Mouse (Mus musculus): ENCODE measurements around the gene Cradd. TPM values are rescaled to one million over a fixed set of nuclear protein-coding genes. Genes with fewer than 3 reads are reported as not detected.

Gene Cradd
- polyA plus RNA-seq, 1 experiment: 0.78 TPM

GRCm38 (mm10) chr10:95322076-95323070 lies 1.6 kb downstream of the Cradd start:
- no peaks in the 10 kb centered on the region for H3K27me3 ChIP-seq (ENCODE audit: control insufficient read depth)

GRCm38 (mm10) chr10:95319001-95319400 lies 4.9 kb downstream of the Cradd start:
- H3K4me1 ChIP-seq (ENCODE audit: control insufficient read depth): peaks cover 29% of the 10 kb centered on the region
- H3K27me3 ChIP-seq (ENCODE audit: control insufficient read depth): no peaks in the 10 kb centered on the region
- 0 out of 2 replicates have a peak, but pooled peaks cover 2% of the 10 kb centered on the region for H3K36me3 ChIP-seq (ENCODE audit: control insufficient read depth)
- H3K9me3 ChIP-seq (ENCODE audit: control insufficient read depth, low read length): no peaks in the 10 kb centered on the region
- no peak for TF ChIP-seq TAL1 (IDR thresholded peaks at IDR 0.05; ENCODE audit: low read length)
- no peak for TF ChIP-seq GATA1 (IDR thresholded peaks at IDR 0.05; ENCODE audit: low read length)
- no peak overlapping the region for H3K4me3 ChIP-seq (replicated peaks)

More at GRCm38 (mm10) chr10:95322076-95323070, 1.6 kb downstream of the Cradd start:
- H3K9me3 ChIP-seq (ENCODE audit: control insufficient read depth, low read length): no peaks in the 10 kb centered on the region
- H3K36me3 ChIP-seq (ENCODE audit: control insufficient read depth): 0 out of 2 replicates have a peak, but pooled peaks cover 2% of the 10 kb centered on the region
- H3K4me3 ChIP-seq (replicated peaks): peak overlapping the region; percentile 77
- no peak for TF ChIP-seq TAL1 (IDR thresholded peaks at IDR 0.05; ENCODE audit: low read length)
- TF ChIP-seq GATA1 (IDR thresholded peaks at IDR 0.05; ENCODE audit: low read length): no peak
- peaks cover 22% of the 10 kb centered on the region for H3K4me1 ChIP-seq (ENCODE audit: control insufficient read depth)

- peaks cover 26% of the 10 kb centered on the region for H3K4me1 ChIP-seq (ENCODE audit: control insufficient read depth)
Observed at GRCm38 (mm10) chr10:95318392-95318708, 5.6 kb downstream of the Cradd start.

GRCm38 (mm10) chr10:95317581-95318391 lies 6.1 kb downstream of the Cradd start:
- no peak overlapping the region for H3K4me3 ChIP-seq (replicated peaks)
- 0 out of 2 replicates have a peak, but pooled peaks cover 2% of the 10 kb centered on the region for H3K36me3 ChIP-seq (ENCODE audit: control insufficient read depth)
- TF ChIP-seq TAL1 (IDR thresholded peaks at IDR 0.05; ENCODE audit: low read length): no peak
- no peak for TF ChIP-seq GATA1 (IDR thresholded peaks at IDR 0.05; ENCODE audit: low read length)
- H3K4me1 ChIP-seq (ENCODE audit: control insufficient read depth): peaks cover 22% of the 10 kb centered on the region
- H3K9me3 ChIP-seq (ENCODE audit: control insufficient read depth, low read length): no peaks in the 10 kb centered on the region
- H3K27me3 ChIP-seq (ENCODE audit: control insufficient read depth): no peaks in the 10 kb centered on the region

More at GRCm38 (mm10) chr10:95318392-95318708, 5.6 kb downstream of the Cradd start:
- H3K27me3 ChIP-seq (ENCODE audit: control insufficient read depth): no peaks in the 10 kb centered on the region
- H3K36me3 ChIP-seq (ENCODE audit: control insufficient read depth): 0 out of 2 replicates have a peak, but pooled peaks cover 2% of the 10 kb centered on the region
- H3K9me3 ChIP-seq (ENCODE audit: control insufficient read depth, low read length): no peaks in the 10 kb centered on the region
- TF ChIP-seq GATA1 (IDR thresholded peaks at IDR 0.05; ENCODE audit: low read length) (no peak), TAL1 (IDR thresholded peaks at IDR 0.05; ENCODE audit: low read length) (no peak)
- no peak overlapping the region for H3K4me3 ChIP-seq (replicated peaks)

GRCm38 (mm10) chr10:95317091-95317490 lies 6.8 kb downstream of the Cradd start:
- no peak overlapping the region for H3K4me3 ChIP-seq (replicated peaks)
- H3K4me1 ChIP-seq (ENCODE audit: control insufficient read depth): peaks cover 15% of the 10 kb centered on the region

GRCm38 (mm10) chr10:95316675-95317074 lies 7.3 kb downstream of the Cradd start:
- Histone ChIP-seq H3K9me3 (ENCODE audit: control insufficient read depth, low read length) (no peaks in the 10 kb centered on the region), H3K36me3 (ENCODE audit: control insufficient read depth) (0 out of 2 replicates have a peak, but pooled peaks cover 2% of the 10 kb centered on the region), H3K4me1 (ENCODE audit: control insufficient read depth) (peaks cover 14% of the 10 kb centered on the region), H3K4me3 (replicated peaks) (no peak overlapping the region), H3K27me3 (ENCODE audit: control insufficient read depth) (no peaks in the 10 kb centered on the region)
- TF ChIP-seq TAL1 (IDR thresholded peaks at IDR 0.05; ENCODE audit: low read length) (no peak), GATA1 (IDR thresholded peaks at IDR 0.05; ENCODE audit: low read length) (no peak)

More at GRCm38 (mm10) chr10:95317091-95317490, 6.8 kb downstream of the Cradd start:
- Histone ChIP-seq H3K9me3 (ENCODE audit: control insufficient read depth, low read length) (no peaks in the 10 kb centered on the region), H3K36me3 (ENCODE audit: control insufficient read depth) (0 out of 2 replicates have a peak, but pooled peaks cover 2% of the 10 kb centered on the region), H3K27me3 (ENCODE audit: control insufficient read depth) (no peaks in the 10 kb centered on the region)
- TF ChIP-seq GATA1 (IDR thresholded peaks at IDR 0.05; ENCODE audit: low read length) (no peak), TAL1 (IDR thresholded peaks at IDR 0.05; ENCODE audit: low read length) (no peak)

GRCm38 (mm10) chr10:95315801-95316474 lies 8.0 kb downstream of the Cradd start:
- no peak for TF ChIP-seq GATA1 (IDR thresholded peaks at IDR 0.05; ENCODE audit: low read length)
- no peak for TF ChIP-seq TAL1 (IDR thresholded peaks at IDR 0.05; ENCODE audit: low read length)
- H3K27me3 ChIP-seq (ENCODE audit: control insufficient read depth): no peaks in the 10 kb centered on the region
- H3K9me3 ChIP-seq (ENCODE audit: control insufficient read depth, low read length): no peaks in the 10 kb centered on the region
- no peak overlapping the region for H3K4me3 ChIP-seq (replicated peaks)
- 0 out of 2 replicates have a peak, but pooled peaks cover 2% of the 10 kb centered on the region for H3K36me3 ChIP-seq (ENCODE audit: control insufficient read depth)
- H3K4me1 ChIP-seq (ENCODE audit: control insufficient read depth): peaks cover 14% of the 10 kb centered on the region

GRCm38 (mm10) chr10:95315321-95315720 lies 8.6 kb downstream of the Cradd start:
- Histone ChIP-seq H3K4me3 (replicated peaks) (no peak overlapping the region), H3K27me3 (ENCODE audit: control insufficient read depth) (no peaks in the 10 kb centered on the region), H3K4me1 (ENCODE audit: control insufficient read depth) (peaks cover 14% of the 10 kb centered on the region), H3K36me3 (ENCODE audit: control insufficient read depth) (0 out of 2 replicates have a peak, but pooled peaks cover 2% of the 10 kb centered on the region), H3K9me3 (ENCODE audit: control insufficient read depth, low read length) (no peaks in the 10 kb centered on the region)
- no peak for TF ChIP-seq TAL1 (IDR thresholded peaks at IDR 0.05; ENCODE audit: low read length)
- TF ChIP-seq GATA1 (IDR thresholded peaks at IDR 0.05; ENCODE audit: low read length): no peak
